Mouse (Mus musculus): Measurements from ENCODE around the gene Lrrc71.
A peak's percentile ranks its signal among the peaks of the same experiment; 100 is the strongest.

Gene Lrrc71

DNA sequence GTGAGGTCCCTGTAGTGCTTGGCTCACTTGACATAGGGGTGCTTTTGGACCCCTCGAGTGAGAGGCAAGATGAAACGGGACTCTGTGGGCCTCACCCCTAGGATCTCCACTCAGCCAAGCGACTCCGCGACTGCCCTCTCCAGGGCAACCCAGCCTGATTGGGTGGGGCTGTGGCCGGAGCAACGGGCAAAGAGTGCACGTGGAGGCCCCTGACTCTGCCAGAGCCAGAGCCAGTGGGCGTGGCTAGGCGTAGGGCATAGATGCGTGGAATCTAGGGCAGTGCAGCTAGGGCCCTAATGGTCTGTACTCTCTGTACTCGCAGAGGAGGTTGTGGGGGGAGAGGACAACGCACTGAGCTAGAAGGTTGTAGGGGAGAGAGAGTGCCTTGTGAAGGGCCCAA, at the start of gene Lrrc71:
Gene Lrrc71, minus strand, starts transcription at position 195 of the 400 bp plus-strand sequence.
- DNase-seq (ENCODE audit: low spot score): no peak

DNA sequence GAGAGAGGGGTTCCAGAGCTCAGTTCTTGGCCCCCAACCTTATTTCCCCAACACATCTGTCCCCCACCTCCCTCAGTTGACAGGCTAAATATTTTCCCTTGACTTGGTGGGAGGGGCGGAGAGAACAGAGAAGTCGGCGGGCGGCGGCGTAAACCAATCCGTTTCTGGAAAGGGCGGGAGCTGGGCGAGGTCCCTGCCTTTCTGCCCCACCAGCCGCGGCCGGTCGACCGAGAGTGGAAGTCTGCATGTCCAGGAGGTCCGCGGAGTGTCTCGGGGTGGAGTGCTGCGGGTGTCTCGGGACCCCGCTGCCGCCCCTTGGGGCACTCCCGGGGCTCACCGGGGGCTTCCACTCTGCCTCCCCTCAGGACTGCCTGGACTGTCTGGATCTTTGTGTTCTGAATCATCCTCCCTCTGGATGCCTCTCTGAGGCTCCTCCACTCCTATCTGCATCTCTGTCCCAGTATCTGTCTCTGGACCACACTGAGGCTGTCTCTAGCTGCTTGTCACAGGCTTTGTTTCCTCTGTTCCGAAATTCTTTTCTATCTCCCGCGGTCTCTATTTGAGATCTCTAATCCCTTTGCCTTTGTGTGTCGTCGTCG, 48.4 kb upstream of the Lrrc71 start, which contains the start of gene Insrr:
Gene Insrr, plus strand, starts transcription at position 216 of the 599 bp plus-strand sequence.
- DNase-seq (ENCODE audit: low spot score): peak; percentile 70

DNA sequence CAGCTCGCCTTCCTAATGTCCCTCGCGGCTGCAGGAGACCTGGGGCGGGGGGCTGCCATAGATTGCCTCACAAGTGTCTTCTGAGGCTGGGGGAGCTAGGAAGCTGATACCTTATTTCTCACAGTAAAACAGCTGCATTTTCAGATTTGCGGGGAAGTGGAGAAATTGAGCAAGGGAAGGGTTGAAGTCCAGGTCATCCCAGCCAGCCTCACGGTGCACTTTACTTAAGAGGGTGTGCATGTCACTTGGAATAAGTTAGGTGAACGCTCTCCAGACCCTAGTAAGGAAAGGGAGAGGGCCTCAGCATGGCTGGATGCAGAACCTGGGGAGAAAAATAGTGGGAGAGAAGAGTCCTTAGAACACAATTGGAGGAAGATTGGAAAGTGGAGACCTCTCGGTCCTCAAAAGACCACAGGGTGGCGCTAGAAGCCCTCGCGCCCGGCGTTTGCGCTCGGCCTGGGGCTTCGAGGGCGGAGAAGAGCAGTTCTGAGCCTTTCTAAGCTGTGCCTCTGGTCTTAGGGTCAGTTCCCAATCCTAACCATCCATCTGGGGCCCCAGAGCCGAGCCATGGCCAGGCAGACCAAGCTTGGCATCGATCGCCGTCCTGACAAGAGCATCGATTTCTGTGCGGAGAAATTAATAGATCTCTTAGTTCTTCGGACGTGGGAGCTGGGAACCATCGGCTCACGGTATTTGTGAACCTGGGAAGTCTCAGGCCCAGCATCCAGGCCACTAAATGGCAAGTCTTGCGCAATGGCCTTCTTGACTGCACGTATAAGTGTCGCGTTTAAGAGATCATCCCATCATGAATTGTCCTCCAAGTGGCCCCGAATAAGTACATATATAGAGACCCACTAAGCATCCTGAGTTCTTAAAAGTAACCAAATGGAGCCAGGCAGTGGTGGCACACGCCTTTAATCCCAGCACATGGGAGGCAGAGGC, 47.2 kb upstream of the Lrrc71 start:
- peak; percentile 83 for DNase-seq (ENCODE audit: low spot score)

DNA sequence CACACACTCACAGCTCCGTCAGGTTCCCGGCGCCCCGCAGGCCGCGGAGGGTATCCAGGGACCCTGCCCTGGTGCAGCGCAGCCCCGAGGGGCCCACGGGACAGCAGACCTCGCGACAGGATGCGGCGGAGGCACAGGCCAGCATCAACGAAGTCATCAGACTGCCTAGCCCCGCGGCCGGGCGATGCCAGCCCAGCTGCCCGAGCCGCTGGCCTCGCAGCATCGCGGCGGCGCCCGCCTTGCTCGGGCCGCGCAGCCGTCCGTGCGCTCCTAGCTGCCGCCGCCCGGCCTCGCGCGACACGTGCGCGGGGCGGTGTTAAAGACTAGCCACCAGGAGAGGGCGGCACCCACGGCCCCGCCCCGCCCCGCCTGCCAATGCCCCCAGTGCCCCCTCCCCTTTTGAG, 46.5 kb upstream of the Lrrc71 start, which contains the start of gene Ntrk1:
Gene Ntrk1, minus strand, starts transcription at position 241 of the 404 bp plus-strand sequence.
- DNase-seq (ENCODE audit: low spot score): peak; percentile 51

DNA sequence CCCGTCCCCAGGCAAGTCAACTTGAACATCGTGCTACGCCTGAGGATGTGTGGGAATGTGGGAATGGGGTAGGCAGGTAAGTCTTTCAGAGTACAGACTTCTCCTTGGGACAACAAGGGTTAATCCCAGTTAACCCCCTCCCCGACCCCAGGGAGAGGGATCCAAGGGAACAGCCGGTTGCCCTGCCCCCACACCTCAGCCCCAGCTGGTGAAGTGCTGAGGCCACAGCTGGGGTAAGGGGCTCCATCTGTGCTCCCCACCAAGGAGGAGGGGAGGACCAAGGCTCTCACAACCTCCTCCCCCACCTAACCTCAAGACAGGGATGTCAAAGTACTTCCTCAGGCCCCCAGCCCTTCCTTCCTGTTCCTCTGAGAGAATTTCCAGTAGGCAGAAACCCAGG, 41.3 kb upstream of the Lrrc71 start:
- no peak for DNase-seq (ENCODE audit: low spot score)

DNA sequence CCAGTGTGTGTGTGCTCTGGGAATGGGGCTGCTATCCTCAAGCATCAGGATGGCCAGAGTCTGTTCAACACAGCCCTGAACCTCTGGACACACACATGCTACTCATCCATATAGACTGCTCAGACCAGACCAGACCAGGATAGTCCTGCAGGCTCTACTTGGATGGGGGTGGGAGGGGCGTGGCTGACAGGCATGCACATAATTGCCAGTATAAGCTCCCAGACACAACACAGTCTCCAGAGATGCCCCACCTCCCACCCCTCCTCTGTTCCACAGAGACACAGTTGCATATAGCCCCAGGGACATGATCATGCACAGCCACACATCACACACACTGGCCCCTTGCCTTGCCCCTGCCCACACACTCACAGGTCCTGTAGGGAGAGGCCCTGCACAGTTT, 40.8 kb upstream of the Lrrc71 start:
- no peak for DNase-seq (ENCODE audit: low spot score)

DNA sequence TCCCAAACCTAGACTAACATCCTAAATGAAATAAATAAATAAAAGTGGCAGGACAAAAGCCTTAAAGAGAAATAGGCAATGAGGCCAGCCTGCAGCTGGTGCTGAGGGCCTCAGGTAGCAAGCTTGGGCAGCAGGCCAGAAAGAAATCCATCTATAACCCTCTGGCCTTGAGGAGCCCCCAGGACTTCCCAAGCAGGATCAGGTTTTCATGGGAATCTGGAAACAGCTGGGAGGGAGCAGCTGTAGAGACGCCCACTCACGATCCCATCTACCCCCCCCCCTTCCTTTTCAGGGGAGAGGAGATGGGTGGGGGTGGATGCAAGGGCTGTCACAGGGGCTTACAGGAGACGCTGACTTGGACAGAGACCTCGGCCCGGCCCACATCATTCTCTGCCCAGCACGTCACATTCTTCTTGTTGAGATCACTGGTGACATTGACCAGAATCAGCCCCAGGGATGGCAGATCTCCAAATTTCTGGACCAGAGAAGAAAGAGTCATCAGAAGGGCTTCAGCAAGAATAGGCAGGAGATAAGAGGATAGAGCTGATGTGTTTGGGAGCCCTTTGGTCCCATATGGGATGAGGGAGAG, 37.3 kb upstream of the Lrrc71 start:
- no peak for DNase-seq (ENCODE audit: low spot score)

DNA sequence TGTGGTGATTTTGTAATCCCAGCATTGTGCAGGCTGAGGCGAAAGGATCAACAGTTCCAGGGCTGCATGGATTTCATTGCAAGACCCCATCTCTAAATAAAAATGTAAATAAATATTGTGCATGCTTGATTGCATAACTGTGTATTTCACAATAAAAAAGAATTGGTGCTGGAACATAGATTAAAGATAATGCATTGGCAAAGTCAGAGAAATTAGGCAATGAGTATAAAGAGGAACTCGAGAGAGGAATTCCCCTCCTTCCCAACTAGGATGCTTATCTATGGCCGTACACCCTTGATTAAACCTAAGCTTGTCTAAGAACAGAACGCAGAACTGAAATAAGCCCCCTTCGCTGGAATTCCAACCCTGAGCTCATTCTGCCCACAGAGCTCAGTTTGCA, 36.7 kb upstream of the Lrrc71 start:
- DNase-seq (ENCODE audit: low spot score): no peak

DNA sequence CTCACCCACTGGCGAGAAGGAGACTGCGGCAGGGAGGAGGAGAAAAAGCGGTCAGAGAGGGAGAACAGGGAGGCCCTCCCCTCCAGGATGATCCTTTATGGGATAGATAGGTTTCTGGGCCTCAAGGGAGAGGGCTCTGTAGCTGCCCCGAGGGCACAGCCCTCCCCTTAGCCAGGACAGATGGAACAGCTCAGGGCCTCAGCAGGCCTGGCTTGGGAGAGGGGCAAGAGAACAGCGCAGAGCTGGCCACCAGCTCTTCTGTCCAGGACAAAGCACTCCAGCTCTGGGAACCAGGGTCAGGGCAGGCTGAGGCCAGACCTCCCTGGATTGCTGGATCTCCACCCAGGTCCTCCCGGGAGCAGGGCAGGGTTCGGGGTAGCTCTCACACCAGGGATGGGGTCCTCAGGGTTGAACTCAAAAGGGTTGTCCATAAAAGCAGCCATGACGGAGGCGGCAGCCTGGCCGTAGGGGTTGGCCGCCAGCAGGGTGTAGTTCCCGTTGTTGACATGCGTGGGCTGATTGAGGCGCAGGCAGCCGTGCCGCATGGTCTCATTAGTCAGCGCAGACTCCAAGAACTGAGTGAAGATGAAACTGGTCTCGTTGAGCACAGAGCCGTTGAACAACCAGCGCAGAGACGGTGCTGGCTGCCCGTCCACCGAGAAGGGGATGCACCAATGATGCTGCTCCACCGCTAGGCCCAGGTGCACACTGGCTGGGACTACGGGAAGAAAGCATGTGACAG, 35.0 kb upstream of the Lrrc71 start:
- DNase-seq (ENCODE audit: low spot score): no peak

DNA sequence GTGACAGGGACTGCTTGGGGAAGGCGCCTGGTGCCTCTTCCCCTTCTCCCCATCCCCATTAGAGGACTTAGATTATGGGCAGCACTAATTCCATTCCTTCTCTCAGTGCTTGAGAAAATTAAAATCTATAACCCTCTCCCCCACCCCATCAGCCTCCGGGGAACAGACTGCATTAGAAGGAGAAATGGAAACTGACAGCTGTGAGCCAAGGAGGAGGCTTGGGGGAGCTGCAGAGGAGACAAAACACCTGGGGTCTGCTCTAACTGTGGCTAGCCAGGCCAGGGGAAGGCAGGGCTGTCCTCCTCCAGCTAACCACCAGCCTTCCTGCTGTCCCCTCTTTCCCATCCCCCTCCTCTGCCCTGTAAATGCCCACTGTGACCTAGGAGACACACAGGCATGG, 30.7 kb upstream of the Lrrc71 start:
- no peak for DNase-seq (ENCODE audit: low spot score)

DNA sequence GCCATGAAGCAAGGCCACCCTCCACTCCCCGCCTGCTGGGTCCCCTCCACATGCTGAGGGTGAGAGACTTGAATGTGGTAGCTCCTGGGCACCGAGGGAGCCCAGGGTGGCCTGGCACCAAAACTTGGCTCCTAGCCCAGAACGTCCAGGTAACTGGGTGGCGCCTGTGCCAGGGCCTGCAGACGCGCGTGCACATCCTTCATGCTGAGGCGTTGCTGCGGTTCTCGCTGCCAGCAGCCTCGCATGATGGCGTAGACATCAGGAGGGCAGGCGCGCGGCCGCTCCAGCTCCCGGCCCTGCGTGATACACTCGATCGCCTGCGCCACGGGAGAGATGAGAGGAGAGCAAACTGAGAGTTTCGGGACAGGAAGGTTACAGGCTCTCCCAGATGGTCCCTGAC, 29.9 kb upstream of the Lrrc71 start:
- no peak for DNase-seq (ENCODE audit: low spot score)

DNA sequence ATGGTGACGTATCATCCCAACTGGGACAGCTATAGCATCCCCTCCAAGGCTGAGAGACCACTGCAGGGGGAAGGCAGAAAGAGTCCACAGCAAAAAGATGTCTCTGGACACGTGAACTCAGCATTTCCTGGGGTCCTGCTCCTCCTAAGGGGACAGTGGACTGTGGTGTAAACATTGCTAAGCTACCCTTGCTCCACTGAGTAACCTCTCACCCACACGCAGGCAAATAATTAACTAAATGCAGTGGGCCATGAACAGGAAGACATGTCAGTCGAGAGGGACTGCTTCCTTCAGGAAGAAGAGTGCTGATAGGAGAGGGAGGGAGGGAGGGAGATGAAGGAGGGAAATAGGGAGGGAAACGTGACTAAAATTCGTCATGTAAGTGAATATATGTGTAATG, 22.7 kb upstream of the Lrrc71 start:
- DNase-seq (ENCODE audit: low spot score): no peak

DNA sequence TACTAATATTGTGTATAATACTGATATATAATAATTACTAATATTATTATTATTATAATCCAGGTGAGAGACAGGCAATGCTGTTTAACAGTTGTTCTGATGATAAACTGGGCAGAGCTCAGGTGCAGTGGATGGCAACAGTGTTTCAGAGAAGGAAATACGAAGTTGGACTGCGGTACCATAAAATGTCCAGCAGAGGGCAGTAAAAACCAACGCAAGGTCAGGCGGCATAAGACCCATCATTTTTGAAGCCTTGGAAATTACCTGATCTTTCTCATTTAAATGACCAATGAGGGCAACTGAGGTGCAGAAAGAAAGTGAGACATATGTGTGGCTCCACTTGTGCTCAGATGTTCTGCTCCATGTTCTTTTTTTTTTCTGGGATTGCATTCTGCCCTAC, 21.9 kb upstream of the Lrrc71 start:
- DNase-seq (ENCODE audit: low spot score): peak; percentile 77

DNA sequence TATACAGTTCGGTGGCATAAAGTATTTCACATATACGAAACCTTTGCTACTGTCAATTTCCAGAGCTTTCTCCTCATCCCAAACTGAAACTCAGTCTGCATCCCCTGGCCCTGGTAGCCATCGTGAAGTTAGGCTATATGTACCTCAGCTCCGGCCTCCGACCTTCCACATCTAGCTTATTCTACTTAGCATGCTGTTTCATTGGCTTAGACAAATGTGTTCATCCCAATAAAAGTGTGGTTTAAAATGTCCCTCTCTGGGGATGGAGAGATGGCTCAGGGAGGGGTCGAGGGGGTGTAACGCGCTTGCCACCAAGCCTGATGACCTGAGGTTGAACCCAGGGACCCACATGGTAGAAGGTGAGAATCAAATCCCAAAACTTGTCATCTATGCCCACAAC, 21.1 kb upstream of the Lrrc71 start:
- no peak for DNase-seq (ENCODE audit: low spot score)

DNA sequence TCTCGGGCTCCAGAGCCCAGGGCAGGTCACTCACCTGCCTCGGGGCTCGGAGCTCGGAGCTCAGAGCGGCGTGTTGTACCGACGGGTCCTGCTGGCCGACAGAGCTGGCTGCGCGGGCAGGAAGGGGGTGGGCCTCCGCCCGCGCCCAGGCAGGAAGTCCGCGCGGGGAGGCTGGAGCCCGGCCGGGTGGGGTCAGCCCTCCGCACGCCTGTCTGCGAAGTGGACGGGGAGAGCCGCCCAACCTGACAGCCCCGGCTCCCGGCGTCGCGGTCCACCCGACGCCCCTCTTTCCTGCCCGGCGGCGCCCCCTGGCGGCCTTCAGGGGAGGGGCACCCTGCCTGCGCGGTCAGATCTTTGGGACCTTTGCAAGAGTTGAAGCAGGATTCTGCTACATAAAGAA, 20.4 kb upstream of the Lrrc71 start:
- peak; percentile 71 for DNase-seq (ENCODE audit: low spot score)

DNA sequence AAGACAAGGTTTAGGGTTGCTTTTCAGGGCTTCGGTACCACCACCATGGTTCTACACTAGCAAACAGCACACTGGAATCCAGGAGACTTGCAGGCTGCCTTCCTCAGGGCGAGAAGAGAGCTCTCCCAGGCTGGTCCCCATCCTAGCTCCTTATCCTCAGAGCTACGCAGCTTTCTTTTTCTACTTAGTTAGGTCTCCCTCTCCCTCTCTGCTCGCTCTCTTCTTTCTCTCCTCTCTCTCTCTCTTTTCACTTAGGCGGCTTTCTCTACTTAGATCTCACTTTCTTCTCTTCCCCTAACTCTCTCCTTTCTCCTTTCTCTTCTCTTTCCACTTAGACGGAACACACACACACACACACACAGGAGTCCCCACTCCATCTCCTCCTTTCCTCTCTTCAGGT, 20.0 kb upstream of the Lrrc71 start:
- DNase-seq (ENCODE audit: low spot score): no peak

DNA sequence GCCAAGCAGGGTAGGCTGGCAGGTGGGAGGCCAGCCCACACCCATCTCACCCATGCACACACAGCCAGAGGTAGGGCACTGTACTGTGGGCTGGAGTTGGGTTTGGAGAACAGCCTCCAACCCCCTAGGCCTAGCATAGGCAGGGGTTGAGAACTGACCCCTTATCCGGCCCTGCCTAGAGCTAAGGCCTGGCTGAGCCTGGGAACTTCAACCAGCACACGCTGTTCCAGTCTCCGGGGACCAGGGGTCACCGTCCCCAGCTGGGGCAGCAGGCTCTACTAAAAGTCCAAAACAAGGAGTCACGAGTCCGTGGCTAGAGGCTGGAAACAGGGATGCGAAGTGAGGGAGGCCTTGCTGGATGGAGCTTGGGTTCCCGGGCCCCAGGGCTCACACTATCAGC, 19.3 kb upstream of the Lrrc71 start:
- no peak for DNase-seq (ENCODE audit: low spot score)

DNA sequence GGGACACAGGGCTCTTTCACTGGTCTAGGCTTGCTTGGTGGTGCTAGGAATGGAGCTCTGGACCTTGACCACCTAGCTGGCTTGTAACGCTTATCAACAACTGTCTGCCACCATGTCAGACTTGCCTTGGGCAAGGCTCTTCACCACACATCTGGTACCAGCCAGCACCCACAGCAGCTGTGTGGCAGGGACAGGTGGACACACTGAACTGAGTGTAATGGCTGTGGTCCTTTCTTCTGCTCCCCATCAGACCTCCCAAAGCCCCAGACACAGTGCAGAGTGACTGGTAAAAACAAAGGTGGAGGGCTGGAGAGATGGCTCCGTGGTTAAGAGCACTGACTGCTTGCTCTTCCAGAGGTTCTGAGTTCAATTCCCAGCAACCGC, 17.9 kb upstream of the Lrrc71 start:
- no peak for DNase-seq (ENCODE audit: low spot score)

DNA sequence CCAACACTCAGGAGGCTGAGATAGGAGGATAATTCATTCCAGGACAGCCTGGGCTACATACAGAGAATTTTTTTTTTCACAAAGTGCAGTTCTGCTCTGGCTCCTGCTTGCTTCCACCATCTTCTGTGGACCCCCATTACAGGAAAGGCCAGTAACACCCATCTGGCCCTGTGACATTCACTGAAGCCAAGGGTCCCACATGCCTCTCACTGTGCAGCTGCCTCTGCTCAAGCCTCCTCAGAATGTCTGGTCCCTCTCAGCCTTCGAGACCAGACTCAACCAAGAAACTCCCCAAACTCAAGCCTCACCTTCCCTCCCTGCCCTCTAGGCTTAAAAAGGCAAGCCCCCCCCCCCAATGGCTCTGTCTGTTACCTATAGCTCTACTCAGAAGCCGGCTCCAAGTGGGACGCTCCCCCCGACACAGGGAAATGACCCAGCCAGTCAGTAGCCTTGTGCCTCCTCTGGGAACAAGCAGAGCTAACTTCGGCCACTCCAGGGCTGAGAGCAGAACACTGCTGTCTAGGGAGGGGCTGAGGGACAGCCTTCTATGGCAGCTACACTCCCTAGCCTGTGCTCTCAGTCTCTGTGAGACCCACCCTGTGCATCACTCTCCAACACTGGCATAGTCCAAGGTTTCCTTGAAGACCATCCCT, 17.3 kb upstream of the Lrrc71 start:
- no peak for DNase-seq (ENCODE audit: low spot score)

DNA sequence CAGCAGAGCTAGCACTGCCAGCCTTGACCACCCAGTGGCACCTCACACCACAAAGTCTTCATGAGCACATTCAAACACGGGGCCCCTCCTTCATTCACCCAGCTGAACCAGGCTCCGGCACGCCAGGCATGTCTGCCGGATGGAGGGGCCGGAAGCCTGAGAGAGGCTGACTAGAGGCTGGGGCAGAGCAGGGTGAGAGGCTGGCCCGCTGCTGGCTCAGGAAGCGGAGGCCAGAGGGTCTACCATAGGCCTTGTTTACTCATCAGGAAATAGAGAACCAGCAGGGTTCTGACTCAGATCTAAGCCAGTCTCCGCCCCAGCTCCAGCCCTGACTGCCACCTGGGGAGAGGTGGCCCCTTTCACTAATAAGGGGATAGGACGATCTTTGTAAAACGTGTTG, 16.7 kb upstream of the Lrrc71 start:
- peak; percentile 66 for DNase-seq (ENCODE audit: low spot score)

DNA sequence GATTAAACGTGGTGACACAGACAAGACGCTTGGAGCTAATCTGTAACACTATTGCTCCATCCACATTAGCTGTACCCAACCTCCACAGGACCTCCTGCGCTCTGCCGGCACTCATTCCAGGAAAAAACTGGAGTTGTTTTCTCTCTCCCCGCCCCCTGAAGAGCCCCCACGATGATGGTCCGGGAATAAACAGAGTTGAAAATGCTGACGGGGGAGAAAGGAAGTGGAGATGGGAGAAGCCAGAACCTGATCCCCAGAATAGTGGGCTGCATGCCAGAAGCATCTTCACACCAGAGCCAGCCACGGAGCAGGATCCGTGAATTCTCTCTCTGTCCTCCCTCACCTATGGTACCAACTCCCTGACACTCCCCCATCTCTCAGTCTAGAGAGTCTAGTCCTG, 16.1 kb upstream of the Lrrc71 start:
- no peak for DNase-seq (ENCODE audit: low spot score)

Measured in embryo, embryonic 10 days (tissue).